Mouse (Mus musculus) embryonic facial prominence, embryonic 14.5 days (tissue): ENCODE results near the gene Ffar1. TPM values are rescaled to one million over a fixed set of nuclear protein-coding genes. Genes with fewer than 3 reads are reported as not detected.

Experiments used
- polyA plus RNA-seq: library from polyadenylated mRNA; unstranded; fragments of >200 nt; fragmentation: Nextera tagmentation; extraction: Ambion mirVana; gene quantifications from 2 replicates; pipeline ENCODE4 v1.2.1, GENCODE M21; 2014

Ffar1 gene
- polyA plus RNA-seq, 1 experiment from 2014 or later, result not detected

Other genes with a start within 250 kb of the Ffar1 start
- 0.39 and 0.47 TPM in 2 replicates for gene Upk1a, start 248.7 kb downstream of the Ffar1 start, polyA plus RNA-seq
- gene Cox6b1, start 235.4 kb downstream of the Ffar1 start, polyA plus RNA-seq, result 860 and 1,015 TPM in 2 replicates
- gene Etv2, start 225.7 kb downstream of the Ffar1 start, polyA plus RNA-seq, result not detected in 2 replicates
- 93.1 and 106 TPM in 2 replicates for gene Rbm42, start 211.2 kb downstream of the Ffar1 start, polyA plus RNA-seq
- 30.7 and 35.0 TPM in 2 replicates for gene Haus5, start 196.6 kb downstream of the Ffar1 start, polyA plus RNA-seq
- gene Pmis2, start 190.0 kb downstream of the Ffar1 start, polyA plus RNA-seq, result not detected in 2 replicates
- 0.37 and 0.46 TPM in 2 replicates for gene 2200002J24Rik, start 162.6 kb downstream of the Ffar1 start, polyA plus RNA-seq
- gene Atp4a, start 149.4 kb downstream of the Ffar1 start, polyA plus RNA-seq, result 0.32 and 0.54 TPM in 2 replicates
- 212 and 214 TPM in 2 replicates for gene Tmem147, start 132.0 kb downstream of the Ffar1 start, polyA plus RNA-seq
- gene Gapdhs, start 117.9 kb downstream of the Ffar1 start, polyA plus RNA-seq, result 0.33 and 0.38 TPM in 2 replicates
- gene Sbsn, start 110.1 kb downstream of the Ffar1 start, polyA plus RNA-seq, result 12.4 and 33.7 TPM in 2 replicates
- gene Dmkn, start 97.8 kb downstream of the Ffar1 start, polyA plus RNA-seq, result 123 and 159 TPM in 2 replicates
- 428 and 557 TPM in 2 replicates for gene Krtdap, start 73.7 kb downstream of the Ffar1 start, polyA plus RNA-seq
- gene Ffar2, start 37.8 kb downstream of the Ffar1 start, polyA plus RNA-seq, result 0.14 and 0.46 TPM in 2 replicates
- gene Ffar3, start 5.4 kb downstream of the Ffar1 start, polyA plus RNA-seq, result not detected in 2 replicates
- 0.22 TPM in 1 of 2 replicates, not detected in the other for gene Cd22, start 18.8 kb upstream of the Ffar1 start, polyA plus RNA-seq
- gene Mag, start 53.3 kb upstream of the Ffar1 start, polyA plus RNA-seq, result 1.3 and 1.4 TPM in 2 replicates
- 0.97 TPM in 1 of 2 replicates, not detected in the other for gene Hamp2, start 63.1 kb upstream of the Ffar1 start, polyA plus RNA-seq
- not detected in 2 replicates for gene Hamp, start 82.5 kb upstream of the Ffar1 start, polyA plus RNA-seq
- 18.3 and 23.8 TPM in 2 replicates for gene Usf2, start 95.2 kb upstream of the Ffar1 start, polyA plus RNA-seq
- 22.7 and 26.0 TPM in 2 replicates for gene Lsr, start 111.9 kb upstream of the Ffar1 start, polyA plus RNA-seq
- 1.6 and 2.3 TPM in 2 replicates for gene Fam187b, start 112.2 kb upstream of the Ffar1 start, polyA plus RNA-seq
- gene Fxyd5, start 180.9 kb upstream of the Ffar1 start, polyA plus RNA-seq, result 57.0 and 64.6 TPM in 2 replicates
- 37.0 and 40.9 TPM in 2 replicates for gene Fxyd7, start 189.9 kb upstream of the Ffar1 start, polyA plus RNA-seq
- 113 and 135 TPM in 2 replicates for gene Fxyd1, start 195.6 kb upstream of the Ffar1 start, polyA plus RNA-seq
- 0.86 and 1.6 TPM in 2 replicates for gene Lgi4, start 197.8 kb upstream of the Ffar1 start, polyA plus RNA-seq
- gene Fxyd3, start 215.1 kb upstream of the Ffar1 start, polyA plus RNA-seq, result 48.8 and 71.7 TPM in 2 replicates